Mouse (Mus musculus): ENCODE data around the gene Olfr845.

Gene Olfr845

DNA sequence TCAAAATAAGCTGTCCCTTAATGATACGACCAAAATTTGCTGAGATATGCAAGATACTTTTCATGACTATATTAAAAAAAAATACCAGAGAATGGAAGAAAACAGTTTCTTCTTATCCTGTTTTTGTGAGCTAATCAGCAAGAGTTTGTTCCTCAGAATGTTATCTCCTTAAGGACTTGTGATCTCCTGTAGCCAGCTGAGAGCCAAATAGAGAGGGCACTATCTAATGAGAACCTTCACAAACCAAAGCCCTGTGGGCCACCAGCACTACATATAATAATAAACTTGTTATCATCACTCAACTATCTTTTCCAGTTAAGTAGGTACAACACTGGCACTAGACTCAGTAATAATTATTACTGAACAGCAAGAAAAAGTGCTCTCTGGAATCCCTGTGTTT lies at the start of gene Olfr845:
Gene Olfr845 (plus strand): TSS at position 301 of the 400 bp plus-strand sequence.
- no peak for DNase-seq (ENCODE audit: low spot score in 2 of 2)

DNA sequence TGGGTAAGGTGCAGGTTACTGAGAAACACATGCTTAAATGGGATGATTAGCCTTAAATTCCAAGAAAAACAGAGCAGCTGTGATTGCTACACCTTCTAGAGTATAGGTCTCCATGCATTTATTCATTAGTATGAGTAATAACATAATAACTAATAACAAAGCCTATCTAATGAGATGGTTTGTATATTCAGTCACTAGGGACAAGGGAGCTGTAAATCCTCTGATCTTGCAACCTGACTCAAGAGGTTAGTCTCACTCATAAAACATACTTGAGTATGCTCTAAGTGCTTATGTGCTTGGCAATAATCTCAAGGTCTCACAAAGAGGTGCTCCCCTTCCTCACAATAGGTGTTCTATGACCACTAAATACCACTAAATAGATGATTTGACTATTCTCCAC lies 20.2 kb upstream of the Olfr845 start, which contains the start of gene Olfr844:
Gene Olfr844 (plus strand): TSS at position 301 of the 400 bp plus-strand sequence.
- DNase-seq (ENCODE audit: low spot score in 2 of 2): no peak

DNA sequence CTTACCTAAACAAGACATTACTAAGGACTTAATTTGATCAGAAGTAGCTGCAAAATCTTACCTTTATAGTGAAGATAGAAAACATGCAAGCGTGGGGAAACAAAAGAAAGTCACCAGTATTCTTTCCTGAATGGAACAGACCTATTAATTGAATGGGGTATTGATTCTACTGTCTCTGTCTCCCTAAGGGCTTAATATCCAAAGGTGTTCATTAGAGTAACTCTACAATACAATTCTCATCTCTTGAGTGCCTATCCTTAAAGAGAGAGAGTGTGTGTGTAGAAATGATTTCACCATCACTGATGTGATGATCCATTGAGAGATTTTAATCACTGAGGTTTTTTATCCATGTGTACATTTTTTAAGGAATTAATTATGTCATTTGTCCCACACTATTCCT lies 27.6 kb downstream of the Olfr845 start, which contains the start of gene Olfr846:
Gene Olfr846 (minus strand): TSS at position 101 of the 400 bp plus-strand sequence.
- no peak for DNase-seq (ENCODE audit: low spot score in 2 of 2)

DNA sequence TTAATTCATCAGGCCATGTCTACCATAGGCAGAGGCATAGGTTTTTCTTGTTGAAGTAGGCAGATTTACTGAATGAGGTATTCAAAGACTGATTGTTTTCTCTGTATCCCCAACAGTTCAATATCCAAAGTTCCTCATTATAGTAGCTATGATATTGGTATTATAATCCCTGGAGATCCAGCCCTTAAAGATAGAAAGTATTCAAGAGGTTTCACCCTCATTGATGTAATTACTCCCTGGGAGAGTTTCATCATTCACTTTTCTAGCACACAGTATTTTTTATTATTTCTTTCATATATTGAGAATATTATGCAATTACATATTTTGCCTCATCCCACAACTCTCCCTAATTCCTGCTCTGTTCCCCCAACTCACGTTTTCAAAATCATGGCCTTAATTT lies 42.3 kb downstream of the Olfr845 start, which contains the start of gene Olfr847:
Gene Olfr847 (minus strand): TSS at position 101 of the 400 bp plus-strand sequence.
- DNase-seq (ENCODE audit: low spot score in 2 of 2): no peak

Measured in thymus, postnatal 10 days (tissue).